Mouse (Mus musculus) hindbrain, embryonic 15.5 days (tissue): Measurements from ENCODE around the gene Gm20661. TPM values are rescaled to one million over a fixed set of nuclear protein-coding genes. Genes with fewer than 3 reads are reported as not detected.

ENCODE experiments used
- ATAC-seq: fragments of 200-750 bp; cut with Nextera tagmentation; 2 replicates; pipeline ENCODE4 v1.8.0; 2017; ENCODE audit warnings: low read depth, moderate number of reproducible peaks, moderate TSS enrichment; ENCODE audit not compliant: low FRiP score
- H3K27ac ChIP-seq: fragments of 300-500 bp; sonication (generic); replicated peaks from 2 replicates; pipeline ENCODE4 v1.5.1; 2015; ENCODE audit warnings: mild to moderate bottlenecking, inconsistent platforms
- H3K27me3 ChIP-seq: fragments of 300-500 bp; sonication (generic); 2 replicates; pipeline ENCODE4 v1.6.1; 2015; ENCODE audit warnings: control low read depth, inconsistent platforms
- H3K36me3 ChIP-seq: fragments of 300-500 bp; sonication (generic); 2 replicates; pipeline ENCODE4 v1.6.1; 2015; ENCODE audit warnings: control low read depth, inconsistent platforms
- H3K4me1 ChIP-seq: fragments of 300-500 bp; sonication (generic); replicated peaks from 2 replicates; pipeline ENCODE4 v1.6.1; 2015; ENCODE audit warnings: control low read depth, inconsistent platforms
- H3K4me2 ChIP-seq: fragments of 300-500 bp; sonication (generic); 2 replicates; pipeline ENCODE4 v1.6.1; 2015; ENCODE audit warnings: moderate library complexity, mild to moderate bottlenecking, inconsistent platforms
- H3K4me3 ChIP-seq: fragments of 300-500 bp; sonication (generic); 2 replicates; pipeline ENCODE4 v1.5.1; 2015; ENCODE audit warnings: mild to moderate bottlenecking, inconsistent platforms
- H3K9ac ChIP-seq: fragments of 300-500 bp; sonication (generic); 2 replicates; pipeline ENCODE4 v1.6.1; 2015; ENCODE audit warnings: inconsistent platforms
- H3K9me3 ChIP-seq: fragments of 300-500 bp; sonication (generic); 2 replicates; pipeline ENCODE4 v1.6.1; 2016; ENCODE audit warnings: control low read depth, inconsistent platforms
- WGBS: fragments of 180-500 bp; shearing (Covaris S2); methylation state at CpG from one replicate; pipeline ENCODE4 v1.1.7; 2015; 5-methylcytosine and 5-hydroxymethylcytosine counted together
- polyA plus RNA-seq: library from polyadenylated mRNA; unstranded; fragments of >200 nt; fragmentation: Nextera tagmentation; extraction: Ambion mirVana; gene quantifications from 2 replicates; pipeline ENCODE4 v1.2.1, GENCODE M21; 2015

Gene Gm20661
- polyA plus RNA-seq, 1 experiment from 2014 or later = 1.1 TPM

DNA sequence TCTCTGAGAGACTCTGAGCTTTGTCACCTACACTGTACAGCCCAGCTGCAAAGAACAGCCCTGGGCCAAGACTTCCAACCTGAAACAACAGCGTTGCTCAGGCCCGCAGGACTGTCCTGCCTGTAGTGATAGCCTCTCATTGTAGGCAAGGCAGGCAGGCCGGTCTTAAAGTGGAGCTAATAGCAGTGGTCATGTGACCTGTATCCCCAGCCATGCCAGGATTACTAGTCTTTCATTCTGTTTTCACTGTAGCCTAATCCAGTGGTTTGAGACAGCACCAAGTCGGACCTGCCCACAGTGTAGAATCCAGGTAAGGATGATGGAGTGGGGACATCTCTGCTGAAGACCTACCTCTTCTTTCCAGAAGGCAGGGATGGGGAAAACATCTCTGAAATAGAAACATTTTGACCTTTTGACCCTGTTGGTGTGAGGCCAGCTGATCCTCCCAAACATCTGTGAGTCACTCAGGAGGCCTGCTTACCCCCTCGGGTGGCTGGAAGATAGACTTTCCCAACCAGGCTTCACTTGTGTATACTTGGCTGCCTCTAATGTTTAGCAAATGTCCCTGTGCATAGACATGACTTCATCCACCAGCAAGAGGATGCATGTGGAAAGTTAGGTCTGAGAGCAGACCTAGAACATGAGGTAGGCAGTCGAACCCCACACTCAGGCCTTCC, 27.1 kb upstream of the Gm20661 start:
- Histone ChIP-seq H3K4me3 (no peak overlapping the region), H3K27ac (no peak overlapping the region), H3K9me3 (no peaks in the 10 kb centered on the region), H3K9ac (no peak overlapping the region), H3K4me2 (no peak overlapping the region), H3K27me3 (no peaks in the 10 kb centered on the region), H3K4me1 (peaks cover 10% of the 10 kb centered on the region), H3K36me3 (no peaks in the 10 kb centered on the region)
- ATAC-seq = no peak
- 86% methylated on average over 6 of the region's 6 CpGs for WGBS

GRCm38 (mm10) chr9:107957141-107957540, 25.7 kb upstream of the Gm20661 start:
- Histone ChIP-seq H3K9ac (no peak overlapping the region), H3K36me3 (no peaks in the 10 kb centered on the region), H3K4me3 (no peak overlapping the region), H3K9me3 (no peaks in the 10 kb centered on the region), H3K27ac (no peak overlapping the region), H3K27me3 (no peaks in the 10 kb centered on the region), H3K4me2 (no peak overlapping the region), H3K4me1 (peaks cover 18% of the 10 kb centered on the region)
- WGBS = 25% methylated on average over 6 of the region's 6 CpGs
- no peak for ATAC-seq

DNA sequence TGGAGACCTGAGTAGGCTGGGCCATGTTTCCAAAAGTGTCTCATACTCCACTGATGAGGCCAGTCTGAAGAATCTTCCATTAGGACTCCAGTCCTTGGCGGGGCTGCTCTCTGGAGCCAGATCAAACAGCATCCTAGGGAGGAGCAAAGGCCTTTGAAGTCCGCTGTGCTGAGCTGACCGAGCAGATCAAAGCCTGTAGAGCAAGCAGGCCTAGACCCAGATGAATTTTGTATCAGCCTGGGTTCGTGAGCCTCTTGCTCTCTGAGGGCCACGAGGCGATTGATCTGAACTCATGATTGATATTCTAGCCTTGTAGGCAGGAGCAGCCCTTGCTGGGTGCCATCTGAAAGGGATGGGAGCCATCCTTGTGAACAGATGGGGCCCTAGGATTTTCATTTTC, 23.0 kb upstream of the Gm20661 start:
- no peaks in the 10 kb centered on the region for H3K27me3 ChIP-seq
- no peak overlapping the region for H3K9ac ChIP-seq
- 68% methylated on average over 6 of the region's 6 CpGs for WGBS
- H3K36me3 ChIP-seq = no peaks in the 10 kb centered on the region
- H3K27ac ChIP-seq = peak overlapping the region; percentile 82; the same call in 1 of the 2 replicates
- H3K4me3 ChIP-seq = no peak overlapping the region
- no peak overlapping the region for H3K4me2 ChIP-seq
- peaks cover 22% of the 10 kb centered on the region for H3K4me1 ChIP-seq
- no peak for ATAC-seq
- H3K9me3 ChIP-seq = no peaks in the 10 kb centered on the region

GRCm38 (mm10) chr9:107960928-107961327, 21.9 kb upstream of the Gm20661 start:
- H3K9me3 ChIP-seq = no peaks in the 10 kb centered on the region
- peaks cover 22% of the 10 kb centered on the region for H3K4me1 ChIP-seq
- 79% methylated on average over 4 of the region's 4 CpGs for WGBS
- 0 out of 2 replicates have a peak overlapping the region, but pooled peaks have one; percentile 8 for H3K9ac ChIP-seq
- peak overlapping the region; percentile 44; the same call in 1 of the 2 replicates for H3K4me2 ChIP-seq
- no peak for ATAC-seq
- no peaks in the 10 kb centered on the region for H3K27me3 ChIP-seq
- no peak overlapping the region for H3K4me3 ChIP-seq
- no peaks in the 10 kb centered on the region for H3K36me3 ChIP-seq
- H3K27ac ChIP-seq = peak overlapping the region; percentile 82

GRCm38 (mm10) chr9:107961351-107961762, 21.5 kb upstream of the Gm20661 start:
- Histone ChIP-seq H3K4me1 (peaks cover 22% of the 10 kb centered on the region), H3K36me3 (no peaks in the 10 kb centered on the region), H3K4me2 (peak overlapping the region; percentile 44), H3K27me3 (no peaks in the 10 kb centered on the region), H3K4me3 (0 out of 2 replicates have a peak overlapping the region, but pooled peaks have one; percentile 7), H3K27ac (peak overlapping the region; percentile 82), H3K9ac (0 out of 2 replicates have a peak overlapping the region, but pooled peaks have one; percentile 8), H3K9me3 (no peaks in the 10 kb centered on the region)
- ATAC-seq = peak; percentile 78
- 60% methylated on average over 10 of the region's 10 CpGs for WGBS

DNA sequence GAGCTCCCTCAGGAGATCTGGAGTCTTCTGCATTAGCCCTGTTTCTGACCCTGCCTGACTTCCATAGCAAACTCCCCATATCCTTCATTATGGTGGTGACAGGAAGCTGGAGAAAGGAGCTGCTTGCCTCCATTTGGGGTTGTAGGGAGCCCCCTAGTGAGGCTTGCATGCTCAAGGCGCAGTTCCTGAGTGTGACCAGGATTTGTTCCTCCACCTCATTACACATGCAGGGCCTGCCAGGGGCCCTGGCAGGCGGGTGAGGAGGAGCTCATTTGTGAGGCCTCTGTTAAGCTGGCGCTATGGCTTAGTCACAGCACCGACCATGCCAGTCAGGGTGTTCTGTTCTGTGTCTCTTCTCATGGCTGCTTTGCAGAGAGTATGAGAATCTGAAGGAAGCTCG, 21.0 kb upstream of the Gm20661 start:
- peak; percentile 52; the same call in 1 of the 2 replicates for ATAC-seq
- H3K4me3 ChIP-seq = no peak overlapping the region
- H3K4me1 ChIP-seq = peaks cover 22% of the 10 kb centered on the region
- no peaks in the 10 kb centered on the region for H3K27me3 ChIP-seq
- 44% methylated on average over 5 of the region's 5 CpGs for WGBS
- H3K9ac ChIP-seq = no peak overlapping the region
- no peaks in the 10 kb centered on the region for H3K9me3 ChIP-seq
- H3K36me3 ChIP-seq = no peaks in the 10 kb centered on the region
- peak overlapping the region; percentile 82 for H3K27ac ChIP-seq
- peak overlapping the region; percentile 44 for H3K4me2 ChIP-seq

DNA sequence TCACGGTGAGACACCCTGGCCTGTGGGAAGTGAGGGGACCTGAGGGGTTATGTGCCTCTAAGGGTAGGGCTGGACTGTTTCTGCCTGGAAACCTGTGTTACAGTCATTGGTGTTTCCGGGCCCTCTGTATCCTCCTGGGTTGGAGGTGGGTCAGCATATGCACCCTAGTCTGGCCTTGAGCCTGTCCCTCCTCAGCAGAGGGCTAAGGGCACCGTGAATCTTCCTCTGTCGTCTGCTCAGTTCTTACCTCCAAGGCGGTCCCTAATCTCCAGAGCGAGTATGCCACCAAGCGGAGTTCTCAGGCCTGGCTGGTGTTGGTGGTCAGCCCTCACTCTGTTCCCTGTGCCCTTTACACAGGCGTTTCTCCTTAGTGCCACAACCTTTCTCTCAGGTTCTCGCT, 19.9 kb upstream of the Gm20661 start:
- Histone ChIP-seq H3K4me2 (no peak overlapping the region), H3K4me1 (peaks cover 22% of the 10 kb centered on the region), H3K36me3 (no peaks in the 10 kb centered on the region), H3K27me3 (no peaks in the 10 kb centered on the region), H3K27ac (no peak overlapping the region), H3K9me3 (no peaks in the 10 kb centered on the region), H3K9ac (no peak overlapping the region), H3K4me3 (no peak overlapping the region)
- no peak for ATAC-seq
- 94% methylated on average over 9 of the region's 9 CpGs for WGBS

DNA sequence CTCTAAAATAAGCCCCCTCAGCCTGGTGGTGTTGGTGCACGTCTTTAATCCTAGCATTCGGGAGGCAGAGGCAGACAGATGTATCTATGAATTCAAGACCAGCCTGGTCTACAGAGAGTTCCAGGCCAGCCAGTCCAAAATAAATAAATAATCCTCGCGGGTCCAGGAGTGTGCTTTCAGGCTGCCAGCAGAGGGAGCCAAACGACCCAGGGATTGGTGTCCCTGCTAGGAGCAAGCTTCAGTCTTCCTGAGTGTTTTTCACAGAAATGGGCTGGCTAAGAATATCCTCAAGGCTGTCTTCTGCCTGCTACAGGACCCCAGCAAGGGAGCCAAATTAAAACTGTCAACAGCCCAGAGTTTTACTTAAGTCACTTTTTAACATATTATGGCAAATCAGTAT, 19.2 kb upstream of the Gm20661 start:
- Histone ChIP-seq H3K9me3 (no peaks in the 10 kb centered on the region), H3K4me1 (peaks cover 22% of the 10 kb centered on the region), H3K4me3 (no peak overlapping the region), H3K36me3 (no peaks in the 10 kb centered on the region), H3K27ac (no peak overlapping the region), H3K4me2 (no peak overlapping the region), H3K9ac (no peak overlapping the region), H3K27me3 (no peaks in the 10 kb centered on the region)
- no peak for ATAC-seq
- WGBS = 26% methylated on average over 5 of the region's 5 CpGs

DNA sequence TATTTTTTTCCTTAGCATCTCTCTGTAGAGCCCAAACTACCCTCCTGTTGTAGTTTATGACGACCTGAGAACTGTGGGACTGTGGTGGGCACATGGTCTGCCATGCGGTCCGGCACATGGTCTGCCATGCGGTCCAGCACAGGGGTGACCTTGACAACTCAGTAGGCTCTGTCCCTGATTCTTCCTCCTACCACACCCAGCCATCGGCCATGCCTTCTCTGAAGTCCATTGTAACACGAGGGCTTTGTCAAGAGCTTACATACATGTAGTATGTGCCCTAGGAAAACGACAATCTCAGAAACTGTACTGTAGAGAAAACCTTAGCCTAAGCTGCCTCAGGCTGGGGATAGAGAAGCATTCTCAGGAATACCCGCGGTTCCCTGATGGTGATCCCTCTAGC, 18.2 kb upstream of the Gm20661 start:
- H3K9ac ChIP-seq = no peak overlapping the region
- no peak overlapping the region for H3K4me3 ChIP-seq
- no peaks in the 10 kb centered on the region for H3K36me3 ChIP-seq
- WGBS = 97% methylated on average over 9 of the region's 9 CpGs
- H3K27ac ChIP-seq = no peak overlapping the region
- no peak for ATAC-seq
- H3K4me1 ChIP-seq = peaks cover 22% of the 10 kb centered on the region
- no peaks in the 10 kb centered on the region for H3K27me3 ChIP-seq
- H3K9me3 ChIP-seq = no peaks in the 10 kb centered on the region
- no peak overlapping the region for H3K4me2 ChIP-seq

DNA sequence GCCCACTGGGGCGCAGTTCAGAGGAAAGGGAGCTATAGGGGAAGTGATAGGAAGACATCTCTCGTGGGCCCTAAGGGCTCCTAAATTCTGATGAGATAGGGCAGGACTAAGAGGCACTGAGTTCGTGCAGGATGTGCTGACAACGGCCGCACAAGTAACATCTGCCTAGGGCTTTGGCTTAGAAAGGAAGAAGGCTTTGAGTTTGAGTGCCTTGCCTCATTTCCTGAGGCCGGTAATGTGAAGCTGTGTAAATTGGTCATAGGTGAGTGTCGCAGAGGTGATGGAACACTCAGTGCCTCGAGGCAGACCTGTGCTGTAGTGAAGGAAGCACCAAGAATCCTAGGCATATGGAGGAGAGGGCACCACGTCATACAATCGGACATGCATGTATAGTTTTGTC, 16.2 kb upstream of the Gm20661 start:
- H3K9me3 ChIP-seq = no peaks in the 10 kb centered on the region
- no peak overlapping the region for H3K4me2 ChIP-seq
- no peak for ATAC-seq
- no peaks in the 10 kb centered on the region for H3K27me3 ChIP-seq
- H3K4me3 ChIP-seq = no peak overlapping the region
- H3K27ac ChIP-seq = no peak overlapping the region
- H3K4me1 ChIP-seq = peaks cover 8% of the 10 kb centered on the region
- WGBS = 95% methylated on average over 10 of the region's 10 CpGs
- no peak overlapping the region for H3K9ac ChIP-seq
- no peaks in the 10 kb centered on the region for H3K36me3 ChIP-seq

DNA sequence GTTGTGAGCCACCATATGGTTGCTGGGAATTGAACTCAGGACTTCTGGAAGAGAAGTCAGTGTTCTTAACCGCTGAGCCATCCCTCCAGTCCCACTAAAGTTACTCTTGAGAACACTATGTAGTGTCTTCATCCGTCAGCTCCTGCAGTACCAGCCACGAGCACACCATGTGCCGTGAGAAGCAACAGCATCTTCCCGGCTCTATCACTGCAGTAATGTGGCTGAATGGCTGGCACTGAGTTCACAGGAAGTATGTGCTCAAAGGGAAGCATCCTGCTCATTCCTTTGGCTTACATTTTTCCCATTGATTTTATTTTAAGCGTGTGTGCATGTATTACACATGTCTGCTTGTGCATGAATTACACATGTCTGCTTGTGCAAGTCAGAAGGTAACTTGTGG, 15.4 kb upstream of the Gm20661 start:
- H3K36me3 ChIP-seq = no peaks in the 10 kb centered on the region
- H3K27me3 ChIP-seq = no peaks in the 10 kb centered on the region
- peaks cover under 1% of the 10 kb centered on the region for H3K4me1 ChIP-seq
- no peak for ATAC-seq
- H3K4me3 ChIP-seq = no peak overlapping the region
- no peak overlapping the region for H3K27ac ChIP-seq
- no peak overlapping the region for H3K4me2 ChIP-seq
- no peak overlapping the region for H3K9ac ChIP-seq
- 89% methylated on average over 6 of the region's 6 CpGs for WGBS
- no peaks in the 10 kb centered on the region for H3K9me3 ChIP-seq

DNA sequence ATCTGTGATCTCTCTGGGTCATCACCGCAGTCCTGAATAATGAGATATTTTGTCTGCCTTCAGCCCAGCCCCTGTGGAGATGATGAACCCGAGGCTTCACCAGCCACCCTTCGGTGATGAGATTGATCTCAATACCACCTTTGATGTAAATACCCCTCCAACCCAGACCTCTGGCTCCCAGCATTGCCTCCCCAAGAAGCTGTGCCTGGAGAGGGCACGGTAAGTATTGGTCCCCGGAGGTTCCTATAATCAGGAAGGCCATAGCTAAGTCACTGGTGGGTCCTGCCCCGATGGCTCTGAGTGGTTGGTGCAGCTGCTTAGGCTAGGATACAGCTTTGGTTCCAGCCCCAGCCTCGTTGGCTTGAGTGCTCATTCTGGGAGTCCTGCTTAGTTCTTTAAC, 14.3 kb upstream of the Gm20661 start:
- 92% methylated on average over 7 of the region's 7 CpGs for WGBS
- Histone ChIP-seq H3K4me1 (no peaks in the 10 kb centered on the region), H3K27ac (no peak overlapping the region), H3K36me3 (no peaks in the 10 kb centered on the region), H3K9ac (no peak overlapping the region), H3K27me3 (no peaks in the 10 kb centered on the region), H3K4me2 (no peak overlapping the region), H3K4me3 (no peak overlapping the region), H3K9me3 (no peaks in the 10 kb centered on the region)
- no peak for ATAC-seq

DNA sequence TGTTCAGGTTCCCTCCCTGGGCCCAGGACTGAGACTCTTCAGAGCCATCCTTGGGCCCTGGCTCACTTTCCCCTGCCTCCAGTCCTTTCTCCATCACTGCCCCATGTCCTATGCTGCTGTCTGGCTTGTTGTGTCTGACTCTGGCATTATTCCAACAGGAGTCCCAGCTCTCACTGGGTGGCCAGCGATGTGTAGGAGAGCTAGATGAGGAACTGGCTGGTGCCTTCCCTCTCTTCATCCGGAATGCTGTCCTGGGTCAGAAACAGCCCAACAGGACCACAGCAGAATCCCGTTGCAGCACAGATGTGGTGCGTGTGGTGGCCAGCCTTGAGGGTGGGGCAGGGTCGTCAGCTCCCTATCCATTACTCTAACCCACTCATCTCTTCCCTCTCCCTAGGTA, 12.5 kb upstream of the Gm20661 start:
- Histone ChIP-seq H3K27ac (no peak overlapping the region), H3K4me2 (no peak overlapping the region), H3K36me3 (no peaks in the 10 kb centered on the region), H3K4me1 (no peaks in the 10 kb centered on the region), H3K9ac (no peak overlapping the region), H3K27me3 (no peaks in the 10 kb centered on the region), H3K9me3 (no peaks in the 10 kb centered on the region), H3K4me3 (no peak overlapping the region)
- no peak for ATAC-seq
- WGBS = 85% methylated on average over 5 of the region's 5 CpGs
